Mouse (Mus musculus) heart, embryonic 15.5 days (tissue): ENCODE measurements at regions not wholly inside any gene's neighbourhood (a gene's known extent, or its start where the extent isn't known, plus 50 kb on each side); places are given as distances from the start of the nearest gene placed in this dataset.

Experiments used
- ATAC-seq: fragments of 200-750 bp; cut with Nextera tagmentation; replicated peaks from 2 replicates; pipeline ENCODE4 v1.8.0; 2017; ENCODE audit warnings: low read depth, moderate TSS enrichment; ENCODE audit not compliant: insufficient number of reproducible peaks, insufficient read depth, low FRiP score
- H3K27ac ChIP-seq: fragments of 300-500 bp; sonication (generic); 2 replicates; pipeline ENCODE4 v1.5.1; 2015; ENCODE audit warnings: mild to moderate bottlenecking, inconsistent platforms
- H3K27me3 ChIP-seq: fragments of 300-500 bp; sonication (generic); 2 replicates; pipeline ENCODE4 v1.6.1; 2015; ENCODE audit warnings: inconsistent platforms
- H3K36me3 ChIP-seq: fragments of 300-500 bp; sonication (generic); 2 replicates; pipeline ENCODE4 v1.6.1; 2015; ENCODE audit warnings: mild to moderate bottlenecking, inconsistent platforms
- H3K4me1 ChIP-seq: fragments of 300-500 bp; sonication (generic); replicated peaks from 2 replicates; pipeline ENCODE4 v1.6.1; 2015; ENCODE audit warnings: inconsistent platforms
- H3K4me2 ChIP-seq: fragments of 300-500 bp; sonication (generic); 2 replicates; pipeline ENCODE4 v1.6.1; 2015; ENCODE audit warnings: inconsistent platforms, mild to moderate bottlenecking, moderate library complexity
- H3K4me3 ChIP-seq: fragments of 300-500 bp; sonication (generic); 2 replicates; pipeline ENCODE4 v1.5.1; 2015; ENCODE audit warnings: mild to moderate bottlenecking, inconsistent platforms
- H3K9ac ChIP-seq: fragments of 300-500 bp; sonication (generic); 2 replicates; pipeline ENCODE4 v1.6.1; 2015; ENCODE audit warnings: mild to moderate bottlenecking, inconsistent platforms
- H3K9me3 ChIP-seq: fragments of 300-500 bp; sonication (generic); replicated peaks from 2 replicates; pipeline ENCODE4 v1.6.1; 2016; ENCODE audit warnings: inconsistent platforms
- WGBS: fragments of 180-500 bp; shearing (Covaris S2); methylation state at CpG from one replicate; pipeline ENCODE4 v1.1.7; 2015; ENCODE audit warnings: mixed read lengths; 5-methylcytosine and 5-hydroxymethylcytosine counted together

DNA sequence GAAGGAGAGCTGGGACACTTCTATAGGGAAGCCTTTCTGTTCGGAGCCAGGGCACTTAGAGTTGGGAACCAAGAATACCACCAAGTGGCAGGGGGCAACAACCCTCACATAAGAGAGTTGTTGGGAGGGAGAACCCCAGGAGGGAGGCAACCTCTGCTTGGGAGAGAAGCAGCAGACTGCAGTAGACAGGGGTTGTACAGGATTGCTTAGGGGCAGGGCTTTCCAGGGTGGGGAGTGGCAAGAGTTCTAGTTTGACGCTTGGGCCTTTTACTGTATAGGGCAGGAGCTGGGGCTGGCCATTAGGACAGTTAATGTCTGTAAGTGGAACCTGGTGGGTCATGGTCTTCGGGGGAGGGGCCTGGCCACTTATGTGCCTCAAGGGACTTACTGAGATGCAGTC lies 57.1 kb upstream of the Ssx2ip start:
- no peak overlapping the region for H3K27ac ChIP-seq
- no peak for ATAC-seq

DNA sequence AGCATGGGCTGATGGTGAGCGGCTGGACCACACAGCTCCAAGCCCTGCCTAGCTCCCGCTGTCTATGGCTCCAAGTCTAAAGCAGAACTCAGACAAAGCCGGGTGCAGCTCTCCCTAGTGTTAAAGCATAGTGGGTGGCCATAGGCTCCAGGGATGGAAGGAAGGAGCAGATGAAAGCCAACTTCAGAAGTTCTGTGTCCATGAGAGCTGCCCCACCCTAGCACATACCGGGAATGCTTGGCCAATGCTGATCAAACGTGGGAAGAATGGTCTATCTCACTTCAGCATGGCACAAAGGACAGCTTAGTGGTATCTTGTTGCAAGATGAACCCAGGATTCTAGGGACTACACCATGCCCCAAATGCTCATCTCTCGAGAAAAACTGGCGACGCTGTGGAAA lies 55.5 kb upstream of the Ssx2ip start:
- Histone ChIP-seq H3K27ac (no peak overlapping the region), H3K4me2 (no peak overlapping the region), H3K9me3 (no peaks in the 10 kb centered on the region), H3K4me1 (0 out of 2 replicates have a peak, but pooled peaks cover 4% of the 10 kb centered on the region), H3K36me3 (no peaks in the 10 kb centered on the region), H3K4me3 (no peak overlapping the region), H3K27me3 (0 out of 2 replicates have a peak, but pooled peaks cover 3% of the 10 kb centered on the region), H3K9ac (no peak overlapping the region)
- 77% methylated on average over 8 of the region's 8 CpGs for WGBS
- ATAC-seq, result no peak

More for the DNA sequence above, 57.1 kb upstream of the Ssx2ip start:
- H3K4me2 ChIP-seq, result no peak overlapping the region
- no peak overlapping the region for H3K9ac ChIP-seq
- 0 out of 2 replicates have a peak, but pooled peaks cover 4% of the 10 kb centered on the region for H3K4me1 ChIP-seq
- no peaks in the 10 kb centered on the region for H3K9me3 ChIP-seq
- H3K27me3 ChIP-seq, result 0 out of 2 replicates have a peak, but pooled peaks cover 3% of the 10 kb centered on the region
- whole genome bisulfite sequencing, result 77% methylated on average over 3 of the region's 3 CpGs
- H3K4me3 ChIP-seq, result no peak overlapping the region
- H3K36me3 ChIP-seq, result no peaks in the 10 kb centered on the region

DNA sequence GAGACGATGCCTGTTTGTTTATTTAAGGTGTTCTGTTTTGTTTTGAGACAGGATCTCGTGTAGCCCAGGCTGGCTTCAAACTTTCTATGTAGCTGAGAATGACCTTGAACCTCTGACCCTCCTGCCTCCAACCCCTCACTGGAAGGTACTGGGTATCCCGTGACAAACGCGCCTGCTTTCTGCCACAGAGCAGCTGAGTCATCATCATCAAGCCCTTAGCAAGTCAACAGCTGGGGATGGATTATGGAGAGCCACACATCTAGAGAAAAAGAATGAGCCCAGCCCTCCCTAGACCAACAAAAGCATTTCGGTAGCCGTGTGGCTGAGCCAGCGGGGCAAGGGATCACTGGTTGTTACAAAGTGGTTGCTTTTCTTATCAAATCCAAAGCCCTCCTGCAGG lies 55.0 kb upstream of the Ssx2ip start:
- no peaks in the 10 kb centered on the region for H3K36me3 ChIP-seq
- no peak overlapping the region for H3K27ac ChIP-seq
- no peak overlapping the region for H3K4me3 ChIP-seq
- no peak overlapping the region for H3K9ac ChIP-seq
- H3K4me1 ChIP-seq, result 0 out of 2 replicates have a peak, but pooled peaks cover 4% of the 10 kb centered on the region
- 70% methylated on average over 8 of the region's 8 CpGs for WGBS
- no peaks in the 10 kb centered on the region for H3K9me3 ChIP-seq
- H3K27me3 ChIP-seq, result 0 out of 2 replicates have a peak, but pooled peaks cover 3% of the 10 kb centered on the region
- ATAC-seq, result no peak
- no peak overlapping the region for H3K4me2 ChIP-seq

GRCm38 (mm10) chr3:146350126-146350525 lies 54.3 kb upstream of the Ssx2ip start:
- Histone ChIP-seq H3K27me3 (0 out of 2 replicates have a peak, but pooled peaks cover 3% of the 10 kb centered on the region), H3K27ac (no peak overlapping the region), H3K4me3 (no peak overlapping the region), H3K9me3 (no peaks in the 10 kb centered on the region), H3K4me1 (0 out of 2 replicates have a peak, but pooled peaks cover 4% of the 10 kb centered on the region), H3K36me3 (no peaks in the 10 kb centered on the region), H3K9ac (no peak overlapping the region), H3K4me2 (no peak overlapping the region)
- no peak for ATAC-seq
- 90% methylated on average over 9 of the region's 9 CpGs for WGBS

DNA sequence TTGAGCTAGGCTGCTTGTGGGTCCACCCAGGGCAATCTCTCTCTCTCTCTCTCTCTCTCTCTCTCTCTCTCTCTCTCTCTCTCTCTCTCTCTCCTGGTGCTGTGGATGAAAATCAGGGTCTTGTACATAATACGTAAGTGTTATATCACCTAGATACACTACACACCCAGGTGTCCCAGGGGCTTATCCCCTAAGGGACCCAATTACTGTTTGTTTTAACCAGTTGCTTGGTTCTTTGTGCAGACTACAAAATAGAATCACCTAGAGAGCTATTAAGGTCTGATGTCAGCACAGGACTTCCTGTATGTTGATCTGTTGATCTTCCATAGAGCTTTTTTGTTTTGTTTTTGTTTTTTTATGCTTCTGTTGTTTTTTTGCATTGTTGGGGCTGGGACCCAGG lies 53.0 kb upstream of the Ssx2ip start:
- WGBS, result 100% methylated on average over 1 of the region's 1 CpGs
- no peak overlapping the region for H3K4me2 ChIP-seq
- 0 out of 2 replicates have a peak, but pooled peaks cover 3% of the 10 kb centered on the region for H3K27me3 ChIP-seq
- no peak for ATAC-seq
- no peak overlapping the region for H3K27ac ChIP-seq
- H3K9ac ChIP-seq, result no peak overlapping the region
- H3K36me3 ChIP-seq, result no peaks in the 10 kb centered on the region
- no peaks in the 10 kb centered on the region for H3K9me3 ChIP-seq
- H3K4me3 ChIP-seq, result no peak overlapping the region
- no peaks in the 10 kb centered on the region for H3K4me1 ChIP-seq

- Histone ChIP-seq H3K27me3 (no peaks in the 10 kb centered on the region), H3K36me3 (no peaks in the 10 kb centered on the region), H3K9ac (no peak overlapping the region), H3K9me3 (no peaks in the 10 kb centered on the region), H3K4me1 (no peaks in the 10 kb centered on the region), H3K27ac (no peak overlapping the region), H3K4me3 (no peak overlapping the region), H3K4me2 (no peak overlapping the region)
- WGBS, result 74% methylated on average over 4 of the region's 4 CpGs
- no peak for ATAC-seq
These were observed 52.3 kb upstream of the Ssx2ip start for GRCm38 (mm10) chr3:146352187-146352586.

- Histone ChIP-seq H3K27me3 (no peaks in the 10 kb centered on the region), H3K9me3 (no peaks in the 10 kb centered on the region), H3K9ac (no peak overlapping the region), H3K36me3 (no peaks in the 10 kb centered on the region), H3K27ac (no peak overlapping the region), H3K4me3 (no peak overlapping the region), H3K4me2 (no peak overlapping the region), H3K4me1 (no peaks in the 10 kb centered on the region)
- 88% methylated on average over 4 of the region's 4 CpGs for WGBS
- no peak for ATAC-seq
These were observed 50.5 kb upstream of the Ssx2ip start for GRCm38 (mm10) chr3:146353961-146354360.
